Mouse (Mus musculus) cerebellum, postnatal 14 days (tissue): ENCODE data around the gene Kcnh1.

ENCODE experiments used
- DNase-seq, 2 experiments: peaks; one replicate each; pipeline ENCODE4 v3.0.0; 2021; ENCODE audit warnings: mixed read lengths in 2 of 2

The Kcnh1 gene

GRCm38 (mm10) chr1:192419176-192419575 lies 228.6 kb downstream of the Kcnh1 start:
- DNase-seq = no peak

DNA sequence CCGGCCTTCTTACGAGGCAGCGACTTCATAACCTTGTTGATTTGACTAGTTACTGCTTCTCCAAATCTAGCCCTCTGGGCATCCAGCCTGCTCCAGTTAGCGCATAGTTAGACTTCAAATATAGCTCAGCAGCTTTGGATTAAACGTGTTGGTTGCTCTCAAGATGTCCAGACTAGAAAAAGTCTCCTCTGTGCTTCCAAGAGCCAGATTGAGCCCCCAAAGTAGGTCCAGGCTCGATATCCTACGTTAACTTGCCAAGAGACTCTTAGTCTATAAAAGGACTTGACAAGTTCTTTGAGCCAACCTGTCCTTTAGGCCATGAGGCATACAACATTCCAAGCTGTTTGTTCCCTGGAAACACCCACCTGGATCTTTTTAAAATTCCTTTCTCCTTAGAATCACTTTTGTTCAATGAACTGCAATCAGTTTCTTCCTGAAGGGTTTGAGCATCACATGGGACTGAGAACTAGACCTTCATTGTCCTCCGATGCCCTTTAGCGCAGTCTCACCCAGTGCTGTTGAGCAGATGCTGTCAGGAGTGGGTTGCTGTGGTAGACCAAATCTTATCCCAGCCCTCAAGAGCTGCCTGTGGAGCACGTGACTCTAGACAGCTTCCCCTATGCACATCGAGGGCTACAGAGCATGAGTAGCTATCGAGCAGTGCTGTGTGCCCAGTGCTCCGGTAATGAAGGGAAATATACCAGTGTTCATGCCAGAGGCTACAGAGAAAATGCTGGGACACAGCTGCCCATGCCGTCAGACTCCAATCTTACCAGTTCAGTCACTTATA lies 231.0 kb downstream of the Kcnh1 start:
- DNase-seq = no peak

DNA sequence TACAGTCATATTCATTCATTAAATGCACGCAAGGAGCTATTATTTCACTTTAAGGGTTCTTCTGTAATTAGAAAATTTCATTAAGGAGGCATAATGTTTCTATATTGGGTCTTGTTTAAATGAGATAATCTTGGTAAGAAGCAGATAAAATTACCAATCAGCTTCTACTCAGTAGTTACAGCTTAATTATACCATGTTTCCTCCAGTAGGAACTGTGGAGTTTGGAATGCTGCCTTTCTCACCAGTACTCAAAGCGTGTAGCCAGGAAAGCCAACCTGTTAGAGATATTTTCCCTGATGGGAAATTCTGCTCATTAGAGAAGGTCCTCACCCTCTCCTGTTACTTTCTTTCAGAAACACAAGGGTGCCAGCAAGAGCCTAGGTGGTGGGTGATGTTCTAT lies 240.8 kb downstream of the Kcnh1 start:
- DNase-seq = no peak

DNA sequence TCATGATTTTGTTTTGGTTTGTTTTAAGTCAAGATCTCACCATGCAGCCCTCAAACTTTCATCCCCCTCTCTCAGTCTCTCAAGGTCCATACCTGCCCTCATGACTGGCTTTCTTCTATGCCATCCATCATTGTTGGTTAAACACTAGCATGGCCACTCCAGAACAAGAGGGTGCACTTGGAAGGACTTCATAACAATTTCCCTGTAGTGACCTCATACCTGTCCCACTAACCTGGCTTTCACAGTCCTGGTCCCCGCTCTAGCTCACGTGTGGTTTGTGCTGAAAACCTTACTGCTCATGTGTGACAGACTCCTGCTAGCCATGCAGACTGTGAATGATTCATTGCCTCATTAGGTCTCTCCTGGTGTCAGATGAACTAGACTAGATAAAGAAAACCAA lies 244.9 kb downstream of the Kcnh1 start:
- no peak for DNase-seq

- no peak for DNase-seq
Measured at GRCm38 (mm10) chr1:192439151-192439837, 248.7 kb downstream of the Kcnh1 start.

- peak; percentile 39 to 46 for DNase-seq
Measured at GRCm38 (mm10) chr1:192442772-192443445, 252.3 kb downstream of the Kcnh1 start.

DNA sequence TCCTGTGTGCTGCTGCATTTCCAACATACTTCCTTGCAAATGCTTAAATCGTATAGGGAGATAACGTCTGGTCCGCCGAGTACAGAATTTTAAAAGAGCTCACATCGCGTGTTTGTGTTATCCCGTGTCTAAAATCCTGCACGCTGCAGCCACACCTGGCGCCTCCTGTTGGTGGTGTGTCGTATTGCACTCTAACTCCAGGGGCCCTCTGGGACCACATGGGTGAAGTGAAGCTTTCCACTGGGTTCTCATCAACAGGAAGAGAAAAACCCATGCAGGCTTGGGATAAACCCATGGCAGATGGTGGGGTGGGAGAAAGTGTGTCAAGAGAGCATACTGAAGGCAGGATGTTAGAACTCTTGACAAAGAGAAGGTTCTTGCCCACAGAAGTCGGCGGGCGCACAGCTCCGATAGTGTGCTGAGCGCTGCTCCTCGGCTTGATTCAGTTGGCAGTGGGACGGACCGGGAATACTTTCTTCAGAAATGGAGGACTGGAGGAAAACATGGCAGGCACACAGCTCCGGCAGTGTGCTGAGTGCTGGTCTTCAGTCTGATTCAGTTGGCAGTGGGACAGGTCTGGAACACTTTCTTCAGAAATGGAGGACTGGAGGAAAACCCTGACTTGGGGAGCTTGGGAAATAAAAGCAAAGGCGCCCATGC lies 253.6 kb downstream of the Kcnh1 start:
- peak; percentile 68 to 76 for DNase-seq

GRCm38 (mm10) chr1:192444658-192445447 lies 254.3 kb downstream of the Kcnh1 start:
- peak; percentile 98 for DNase-seq

GRCm38 (mm10) chr1:192446158-192446557 lies 255.6 kb downstream of the Kcnh1 start:
- DNase-seq = no peak

DNA sequence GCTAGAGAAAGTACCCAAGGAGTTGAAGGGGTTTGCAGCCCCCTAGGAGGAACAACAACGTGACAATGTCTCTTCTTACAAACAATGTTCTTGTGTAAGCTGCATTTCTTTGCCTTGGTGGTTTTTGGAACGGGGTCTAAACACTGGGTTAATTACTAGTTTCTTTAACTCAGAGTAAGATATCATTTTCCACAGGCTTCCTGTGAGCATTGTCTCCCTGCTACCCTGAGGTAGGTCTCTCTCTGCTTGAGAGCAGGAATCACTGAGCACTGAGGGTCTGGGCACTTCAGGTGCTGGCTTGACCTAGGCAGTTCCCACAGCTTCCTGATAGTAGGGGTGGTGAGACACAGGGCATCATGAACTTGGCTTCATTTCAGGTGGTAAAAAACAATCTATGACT lies 257.1 kb downstream of the Kcnh1 start:
- no peak for DNase-seq

DNA sequence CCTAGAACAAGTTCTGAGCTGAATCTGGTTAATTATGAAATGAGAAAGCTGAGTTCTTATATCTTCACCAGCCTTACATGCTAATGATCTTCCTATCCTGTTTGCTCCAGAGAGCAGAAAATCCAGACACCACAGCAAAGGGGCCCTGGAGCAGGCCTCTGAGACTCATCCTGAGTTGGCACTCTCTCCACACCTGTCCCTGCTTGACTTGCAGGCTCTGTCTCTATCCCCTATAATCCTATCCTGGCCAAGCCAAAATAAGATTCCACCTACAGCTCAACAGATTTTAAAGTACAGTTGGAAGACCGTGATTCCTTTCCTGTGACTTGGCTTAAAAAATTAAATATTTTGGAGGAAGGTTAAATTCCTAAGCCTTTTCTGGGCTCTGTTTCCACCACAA lies 257.9 kb downstream of the Kcnh1 start:
- DNase-seq = no peak

DNA sequence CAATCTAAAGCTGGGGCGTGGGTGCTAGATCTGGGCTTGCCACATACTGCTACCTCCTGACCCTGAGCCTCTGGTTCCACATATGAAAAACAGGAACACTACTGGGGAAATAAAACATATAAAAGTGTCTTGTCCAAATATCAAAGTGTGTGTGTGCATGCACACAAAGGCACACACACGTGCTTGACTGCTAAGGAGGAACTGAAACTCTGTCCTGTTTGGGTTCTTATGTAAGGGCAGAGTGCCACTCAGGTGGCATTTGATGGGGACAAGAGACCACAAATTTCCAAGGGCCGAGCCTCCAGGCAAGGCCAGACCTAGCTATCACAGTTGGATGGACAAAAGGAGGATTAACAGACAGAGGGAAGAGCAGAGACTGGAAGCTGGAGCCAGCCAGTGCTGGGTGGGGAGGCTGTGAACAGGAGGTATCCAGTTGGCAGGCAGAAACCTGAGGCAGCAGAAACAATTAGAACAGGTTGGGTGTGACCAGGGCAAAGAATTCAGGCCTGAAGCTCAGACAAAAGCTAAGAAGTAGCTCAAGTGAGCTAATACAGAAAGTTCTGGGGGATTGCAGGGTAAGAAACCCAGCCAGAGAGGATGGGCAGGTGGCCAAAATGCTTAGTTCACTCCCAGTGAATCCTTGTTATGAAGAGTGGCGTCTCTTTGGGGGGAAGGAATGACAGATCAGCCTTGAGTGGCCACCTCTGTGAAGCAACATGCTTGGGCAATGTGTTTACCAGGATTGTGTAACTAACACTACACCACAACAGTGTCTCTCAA lies 259.2 kb downstream of the Kcnh1 start:
- peak; percentile 69 to 70 for DNase-seq

DNA sequence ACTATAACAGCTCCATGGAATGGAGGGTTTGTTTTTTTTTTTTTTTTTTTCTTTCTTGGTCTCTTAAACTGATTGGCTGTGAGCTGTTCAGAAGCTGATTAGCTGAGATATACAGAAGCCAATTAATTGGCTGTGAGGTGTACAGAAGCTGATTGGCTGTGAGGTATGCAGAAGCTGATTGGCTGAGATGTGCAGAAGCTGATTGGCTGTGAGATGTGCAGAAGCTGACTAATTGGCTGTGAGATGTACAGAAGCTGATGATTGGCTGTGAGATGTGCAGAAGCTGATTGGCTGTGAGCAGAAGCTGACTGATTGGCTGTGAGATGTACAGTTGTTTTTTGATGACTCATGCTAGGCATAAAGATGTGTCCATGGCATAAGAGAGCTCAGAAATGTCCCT lies 259.9 kb downstream of the Kcnh1 start:
- no peak for DNase-seq

GRCm38 (mm10) chr1:192451722-192452121 lies 261.1 kb downstream of the Kcnh1 start:
- peak in 1 of 2 experiments; percentile 37 for DNase-seq

GRCm38 (mm10) chr1:192454501-192454900 lies 263.9 kb downstream of the Kcnh1 start:
- no peak for DNase-seq

GRCm38 (mm10) chr1:192454981-192455380 lies 264.4 kb downstream of the Kcnh1 start:
- DNase-seq = no peak

- no peak for DNase-seq
Measured at GRCm38 (mm10) chr1:192457037-192457436, 266.5 kb downstream of the Kcnh1 start.

DNA sequence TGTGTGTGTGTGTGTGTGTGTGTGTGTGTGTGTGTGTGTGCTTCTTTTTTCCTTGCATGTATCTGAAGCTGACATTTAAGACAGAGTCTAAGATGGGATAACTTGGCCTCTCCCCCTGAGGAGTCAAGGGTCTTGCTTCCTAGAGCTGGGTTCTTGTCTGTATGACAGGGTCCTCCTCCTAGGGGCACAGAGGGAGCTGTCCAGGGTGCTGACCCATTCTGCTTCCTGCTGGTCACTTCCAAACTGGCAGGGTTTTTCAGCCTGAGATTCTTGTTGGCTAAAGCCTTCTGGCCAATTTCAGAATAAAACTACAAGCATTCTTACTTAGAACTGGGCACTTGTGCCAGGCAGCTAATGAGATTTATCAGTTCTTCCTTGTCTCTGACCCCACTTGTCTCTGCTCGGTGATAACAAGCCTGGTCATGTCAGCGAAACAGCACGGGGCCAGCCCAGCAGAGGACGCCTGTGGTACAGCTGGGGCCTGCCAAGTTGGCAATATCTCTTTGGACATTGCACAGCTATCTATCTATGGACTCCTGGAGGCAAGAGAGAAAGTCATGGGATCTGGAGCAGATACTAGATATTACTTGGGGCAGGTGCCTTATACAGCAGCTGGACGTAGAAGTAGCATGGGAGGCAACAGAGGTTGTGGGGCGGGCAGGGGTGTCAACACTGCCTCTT lies 267.1 kb downstream of the Kcnh1 start:
- peak in 1 of 2 experiments; percentile 50 for DNase-seq

DNA sequence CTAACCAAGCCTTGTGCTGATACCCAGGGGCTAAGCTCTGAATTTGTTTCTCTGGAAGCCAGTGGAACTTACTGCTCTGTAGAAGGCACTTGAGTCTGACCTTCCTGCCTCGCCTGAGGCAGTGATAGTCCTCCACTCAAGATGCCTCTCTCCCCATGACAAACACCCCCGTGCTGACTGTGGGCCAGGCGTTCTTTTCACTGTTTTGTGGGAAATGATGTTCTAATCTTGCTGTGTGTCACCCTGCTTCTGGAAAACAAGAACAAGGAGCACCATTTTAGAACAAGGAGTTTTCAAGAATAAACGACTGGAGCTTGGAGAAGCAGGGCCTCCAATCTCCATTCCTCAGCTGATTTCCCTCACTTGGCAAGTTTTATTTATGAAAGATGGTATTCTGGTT lies 273.2 kb downstream of the Kcnh1 start:
- no peak for DNase-seq

DNA sequence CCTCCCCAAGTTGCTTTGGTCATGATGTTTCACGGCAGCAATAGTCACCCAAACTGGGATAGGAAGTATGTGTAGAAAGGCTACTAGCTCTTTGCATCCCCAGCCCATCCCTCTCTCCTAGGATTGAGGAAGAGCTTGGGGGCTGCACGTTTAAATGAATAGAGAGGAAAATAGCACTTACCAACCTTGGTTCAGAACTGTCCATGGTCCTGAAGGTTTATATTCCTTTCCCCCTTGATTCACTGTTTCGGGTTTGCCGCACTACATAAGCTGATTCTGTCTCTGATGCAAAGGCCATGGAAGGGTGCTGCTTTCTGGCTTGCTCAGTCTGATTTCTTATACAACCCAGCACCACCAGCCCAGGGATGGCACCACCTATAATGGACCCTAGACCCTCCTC lies 281.8 kb downstream of the Kcnh1 start:
- DNase-seq = no peak

DNA sequence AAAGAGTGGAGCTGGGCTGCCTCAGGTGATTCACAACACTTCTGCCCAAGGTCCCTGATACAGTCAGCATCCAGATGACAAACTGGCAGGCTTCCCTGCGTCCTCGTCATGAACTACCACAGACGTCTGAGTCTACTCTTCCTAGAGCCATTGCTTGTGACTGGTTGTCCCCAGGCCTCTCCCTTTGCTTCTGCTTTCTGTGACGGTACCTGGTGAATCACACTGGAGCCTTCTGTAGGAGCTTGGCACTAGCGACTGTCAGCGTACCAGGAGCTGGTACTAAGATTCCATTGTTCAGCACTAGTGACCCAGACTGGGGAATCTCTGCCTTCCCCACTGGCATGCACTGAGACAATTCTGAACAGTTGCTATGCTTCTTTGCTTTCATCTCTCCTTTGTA lies 282.6 kb downstream of the Kcnh1 start:
- no peak for DNase-seq
